Mouse (Mus musculus) layer of hippocampus, adult 8-10 months (tissue): Measurements from ENCODE around the gene Pde3a. TPM values are rescaled to one million over a fixed set of nuclear protein-coding genes. Genes with fewer than 3 reads are reported as not detected.

Experiments used
- DNase-seq, 2 experiments: peaks; one replicate each; pipeline ENCODE4 v3.0.0; 2022; ENCODE audit warnings: low spot score in 2 of 2
- total RNA-seq, 4 experiments: library from RNA; stranded (reverse); gene quantifications; 2 replicates each; pipeline ENCODE4 v1.2.4; 2022

Pde3a gene
- total RNA-seq, 4 experiments from 2014 or later, result 1.8 to 3.1 (median 2.3) TPM

DNA sequence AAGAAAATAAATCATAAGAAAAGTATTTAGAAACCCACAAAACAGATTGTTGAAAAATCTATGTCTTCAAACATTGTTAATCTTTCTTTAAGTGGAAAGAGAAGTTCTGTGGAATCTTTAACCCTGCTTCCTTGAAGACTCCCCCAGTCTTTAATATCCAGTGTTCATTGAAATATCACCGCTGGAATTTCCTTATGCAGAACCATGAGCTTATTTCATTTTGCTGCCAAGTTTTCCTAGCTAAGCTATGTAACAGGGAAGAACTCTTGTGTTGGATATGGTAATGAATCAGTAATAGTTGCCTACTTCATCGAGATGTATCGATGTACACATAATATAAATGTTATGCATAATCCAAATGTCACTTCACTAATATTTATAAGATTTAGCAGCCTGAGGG lies 146.9 kb downstream of the Pde3a start:
- DNase-seq, result no peak

DNA sequence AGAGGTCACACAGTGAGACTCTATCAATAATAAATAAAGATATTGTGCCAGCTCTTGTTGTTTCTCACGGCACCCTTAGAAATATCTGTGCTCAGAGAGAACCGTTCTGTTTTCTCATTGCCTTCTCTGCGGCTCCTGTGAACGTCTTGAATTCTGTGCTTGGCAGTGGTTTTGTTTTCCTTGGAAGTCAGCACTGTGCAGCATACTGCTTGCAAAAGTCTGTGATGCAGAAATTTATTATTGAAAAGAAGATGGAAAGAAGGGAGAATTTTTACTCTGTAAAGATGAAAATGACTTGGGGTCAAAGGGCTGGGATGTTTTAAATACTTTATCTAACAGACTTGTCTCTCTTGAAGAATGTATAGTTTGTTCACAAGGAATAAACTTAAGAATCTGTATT lies 150.3 kb downstream of the Pde3a start:
- no peak for DNase-seq

DNA sequence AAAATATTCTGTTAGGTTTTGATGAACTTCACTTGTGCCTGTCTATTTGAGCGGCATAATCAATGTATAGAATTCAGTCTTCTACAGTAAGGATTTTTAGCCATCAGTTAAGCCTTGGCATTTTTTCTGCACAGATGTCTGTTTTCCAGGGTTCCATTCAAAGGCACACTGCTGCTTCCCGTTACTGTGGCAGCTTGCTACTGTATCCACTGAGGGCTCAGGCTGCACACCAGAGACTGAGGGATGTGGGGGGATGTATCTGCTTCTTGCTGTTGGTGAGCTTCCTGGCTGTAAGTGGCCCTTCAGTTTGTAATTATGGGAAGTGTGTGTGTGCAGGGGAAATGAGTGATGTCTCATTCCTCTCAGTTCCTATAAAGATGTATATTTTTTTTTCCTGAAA lies 154.9 kb downstream of the Pde3a start:
- DNase-seq, result no peak

DNA sequence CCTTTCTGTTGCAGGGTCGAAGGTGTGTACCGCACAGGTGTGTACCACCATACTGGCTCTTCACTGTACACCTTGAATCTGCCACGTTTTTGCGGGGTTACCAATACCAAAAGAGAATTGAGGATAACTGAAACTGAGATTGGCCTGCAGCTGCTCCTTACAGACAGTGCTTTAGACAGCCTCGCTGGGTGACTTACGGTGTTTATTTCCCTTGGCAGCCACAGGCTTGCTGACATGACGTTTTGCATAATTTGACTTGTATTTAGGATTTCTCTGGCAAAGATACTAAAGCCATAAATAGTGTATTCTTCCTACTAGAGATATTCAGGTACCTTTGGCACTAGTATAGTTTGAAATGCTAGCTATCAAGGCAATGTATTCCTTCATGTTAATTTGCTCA lies 155.6 kb downstream of the Pde3a start:
- DNase-seq, result no peak

DNA sequence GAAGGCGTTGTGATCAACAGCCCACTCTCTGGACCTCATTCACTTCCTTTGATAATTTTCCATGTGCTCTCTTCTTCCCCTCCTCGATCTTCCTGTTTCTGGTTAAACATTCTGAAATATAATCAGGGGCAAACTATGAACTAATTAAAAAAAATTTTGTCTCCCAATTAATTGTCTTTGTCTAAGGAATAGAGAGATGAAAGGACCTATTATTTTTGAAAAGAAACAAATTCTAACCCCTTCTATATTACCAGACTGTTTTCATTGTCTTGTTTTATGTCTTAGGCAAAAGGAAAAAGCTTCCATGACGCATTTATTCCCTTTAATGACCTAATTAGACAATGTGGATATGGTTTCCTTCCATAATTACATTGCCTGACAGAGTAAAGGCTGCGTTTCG lies 156.4 kb downstream of the Pde3a start:
- no peak for DNase-seq

GRCm38 (mm10) chr6:141408758-141409157 lies 159.7 kb downstream of the Pde3a start:
- no peak for DNase-seq

DNA sequence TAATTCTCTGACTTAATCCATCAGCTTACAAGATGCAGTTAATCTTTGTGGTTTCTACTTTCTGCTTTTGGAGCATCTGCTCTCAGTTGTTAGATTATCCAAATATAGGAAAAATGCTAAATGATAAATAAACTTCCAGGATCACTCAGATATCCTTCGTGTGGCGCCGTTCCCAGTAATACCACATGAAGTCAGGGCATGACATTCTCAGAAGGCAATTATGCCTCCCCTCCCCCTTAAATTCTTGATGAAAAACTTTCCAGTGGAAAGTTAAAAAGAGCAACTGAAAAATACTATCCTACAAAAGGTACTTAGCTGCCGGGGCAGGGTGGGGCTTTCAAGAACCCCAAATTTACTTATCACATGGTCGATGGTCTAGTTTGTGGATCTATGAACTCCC lies 161.8 kb downstream of the Pde3a start:
- no peak for DNase-seq

- DNase-seq, result no peak
Measured at GRCm38 (mm10) chr6:141425114-141425513, 176.0 kb downstream of the Pde3a start.

- DNase-seq, result no peak
Measured at GRCm38 (mm10) chr6:141428587-141428986, 179.5 kb downstream of the Pde3a start.

GRCm38 (mm10) chr6:141430134-141430533 lies 181.1 kb downstream of the Pde3a start:
- DNase-seq, result no peak

- no peak for DNase-seq
Measured at GRCm38 (mm10) chr6:141432271-141432974, 183.4 kb downstream of the Pde3a start.

DNA sequence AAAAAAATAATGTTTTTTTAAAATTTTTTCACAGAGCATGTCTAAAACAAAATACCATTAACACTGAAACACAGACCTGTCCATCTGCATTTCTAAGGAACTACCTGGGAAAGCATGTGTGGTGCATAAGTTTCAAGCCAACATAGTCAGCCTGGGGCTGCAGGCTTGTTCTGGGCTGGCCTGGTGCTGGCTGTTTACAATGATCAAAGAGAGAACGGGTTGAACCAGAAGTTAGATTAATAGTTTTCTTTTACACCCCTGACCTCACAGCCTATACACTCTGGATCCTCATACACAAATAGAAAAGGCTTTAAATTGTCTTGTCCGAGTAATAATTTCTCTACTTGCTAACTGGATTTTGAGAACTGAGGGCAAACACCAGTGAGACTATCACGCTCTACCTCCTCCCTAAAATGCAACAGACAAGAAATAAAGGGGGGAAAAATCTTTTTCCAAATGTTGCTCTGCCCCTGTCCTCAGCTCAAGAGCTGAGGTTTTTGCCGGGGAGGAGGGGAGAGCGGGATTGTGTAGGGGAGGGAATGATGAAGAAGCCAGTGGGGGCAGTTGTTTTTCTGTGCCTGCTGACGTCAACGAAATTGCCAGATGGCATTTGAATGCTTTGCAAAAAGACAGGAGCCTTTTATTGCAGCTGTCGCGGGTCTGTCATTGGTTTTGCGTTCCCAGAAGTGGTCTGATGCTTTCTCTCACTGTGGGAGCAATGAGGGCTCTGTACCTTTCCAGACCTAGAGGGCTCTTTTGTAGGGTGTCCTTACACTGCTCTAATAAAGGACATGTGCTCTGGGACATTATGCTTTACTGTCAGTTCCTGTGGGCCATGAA lies 185.1 kb downstream of the Pde3a start:
- peak; percentile 69 for DNase-seq

- DNase-seq, result no peak
Measured at GRCm38 (mm10) chr6:141435160-141435559, 186.1 kb downstream of the Pde3a start.

DNA sequence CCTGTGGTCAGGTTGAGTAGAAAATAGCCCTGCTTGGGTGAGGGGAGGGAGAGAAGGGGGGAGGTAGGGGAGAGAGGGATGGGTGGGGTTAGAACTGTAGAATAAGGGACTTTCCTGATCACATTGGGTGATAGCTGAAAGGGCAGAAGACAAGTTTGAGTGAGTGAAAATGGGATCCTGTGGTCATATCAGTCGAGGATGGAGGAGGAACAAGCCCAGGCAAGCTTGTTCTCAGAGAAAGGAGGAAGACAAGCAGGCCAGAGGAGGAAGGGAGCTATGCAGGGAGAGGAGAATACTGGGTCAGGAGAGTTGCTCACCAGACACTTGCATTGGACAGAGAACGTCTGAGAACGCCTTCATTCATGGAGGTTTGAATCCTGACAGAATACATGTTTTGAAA lies 190.9 kb downstream of the Pde3a start:
- DNase-seq, result no peak

DNA sequence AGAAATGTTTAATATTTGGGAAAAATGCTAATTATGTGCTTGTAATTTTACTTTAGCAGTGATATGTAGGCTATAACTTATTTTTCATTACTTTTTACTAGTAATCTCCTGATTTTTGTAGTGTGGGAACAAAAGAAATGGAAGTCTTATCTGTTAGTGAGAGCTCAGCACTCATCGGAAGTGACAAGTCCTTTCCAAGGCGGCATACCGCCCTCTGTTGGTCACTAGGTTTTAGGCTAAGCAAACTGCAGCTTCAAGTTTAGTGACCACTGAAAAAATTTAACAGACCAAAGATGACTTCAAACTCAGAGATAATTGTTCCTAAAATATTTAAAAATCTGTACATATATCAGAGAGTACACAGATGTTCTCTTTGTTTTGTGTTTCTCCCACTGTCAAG lies 198.5 kb downstream of the Pde3a start:
- peak; percentile 23 to 71 for DNase-seq

DNA sequence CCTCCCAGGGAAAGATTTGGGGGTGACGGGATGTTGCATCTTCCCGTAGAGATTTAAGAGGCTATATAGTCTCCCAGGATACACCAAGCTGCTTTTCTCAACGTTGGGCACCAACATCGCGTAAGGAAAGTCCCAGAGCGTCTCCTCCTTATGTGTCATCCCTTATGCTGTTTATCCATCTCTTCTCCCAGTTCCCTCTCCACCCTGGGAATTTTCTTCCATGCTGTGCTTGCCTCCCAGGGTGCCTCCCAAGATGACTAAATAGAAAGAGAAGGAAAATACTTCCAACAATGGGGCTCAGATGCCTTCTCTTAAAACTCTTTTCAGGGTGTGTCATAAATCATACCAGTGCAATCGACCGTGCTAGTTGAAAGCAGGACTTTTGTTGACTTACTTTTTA lies 199.8 kb downstream of the Pde3a start:
- DNase-seq, result no peak

DNA sequence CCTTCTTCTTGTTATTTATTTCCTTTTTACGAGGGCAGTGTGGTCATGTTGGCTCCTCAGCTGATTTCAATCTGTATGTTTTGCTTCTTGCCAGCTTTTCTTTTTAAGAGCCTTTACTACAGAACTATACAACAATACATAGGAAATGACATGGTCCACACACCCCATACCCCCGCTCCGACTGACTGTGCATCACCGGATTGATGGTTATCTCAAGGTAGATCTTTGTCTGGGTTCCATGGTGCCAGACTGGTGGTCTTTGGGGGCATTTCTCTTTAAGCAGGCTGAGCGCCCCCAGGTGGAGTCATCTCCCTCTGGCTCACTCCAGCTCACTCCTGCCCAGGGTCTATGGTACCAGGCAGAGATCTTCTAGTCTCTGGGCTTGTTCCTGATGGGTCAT lies 206.3 kb downstream of the Pde3a start:
- DNase-seq, result no peak

GRCm38 (mm10) chr6:141456591-141456990 lies 207.5 kb downstream of the Pde3a start:
- DNase-seq, result no peak

DNA sequence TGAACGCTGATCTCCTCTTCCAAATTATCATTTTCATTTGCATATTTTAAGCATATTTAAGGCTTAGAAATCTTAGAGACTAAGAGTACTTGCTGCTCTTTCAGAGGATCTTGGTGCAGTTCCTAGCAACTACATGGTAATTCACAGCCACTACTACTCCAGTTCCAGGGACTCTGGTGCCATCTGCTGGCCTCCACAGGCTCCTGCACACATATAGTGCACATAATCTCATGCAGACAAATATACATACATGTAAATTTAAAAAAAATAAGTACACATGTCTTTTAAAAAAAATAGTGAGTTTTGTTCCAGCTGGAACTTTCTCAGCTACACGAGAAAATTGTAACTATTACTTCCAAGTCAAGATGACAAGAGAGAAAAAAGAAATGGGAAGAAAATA lies 221.2 kb downstream of the Pde3a start:
- DNase-seq, result no peak

DNA sequence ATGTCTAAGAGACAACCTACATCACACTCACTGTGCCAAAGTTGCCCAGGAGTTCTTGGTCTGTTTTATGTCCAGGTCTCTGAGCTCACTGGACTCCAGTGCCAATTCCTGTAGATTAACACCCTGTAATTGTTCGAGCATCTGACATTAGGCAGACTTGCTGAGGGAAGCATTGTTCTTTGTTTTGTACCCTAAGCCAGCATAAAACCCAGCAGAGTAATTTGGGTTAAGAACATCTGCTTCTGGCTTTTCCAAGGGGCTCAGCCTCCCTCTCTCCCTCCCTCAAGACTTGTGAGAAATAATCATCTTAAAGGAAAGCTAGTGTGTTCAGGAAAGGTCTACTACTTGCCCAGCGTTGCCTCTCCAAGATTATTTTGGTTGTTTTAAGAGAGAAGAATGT lies 225.2 kb downstream of the Pde3a start:
- DNase-seq, result no peak

DNA sequence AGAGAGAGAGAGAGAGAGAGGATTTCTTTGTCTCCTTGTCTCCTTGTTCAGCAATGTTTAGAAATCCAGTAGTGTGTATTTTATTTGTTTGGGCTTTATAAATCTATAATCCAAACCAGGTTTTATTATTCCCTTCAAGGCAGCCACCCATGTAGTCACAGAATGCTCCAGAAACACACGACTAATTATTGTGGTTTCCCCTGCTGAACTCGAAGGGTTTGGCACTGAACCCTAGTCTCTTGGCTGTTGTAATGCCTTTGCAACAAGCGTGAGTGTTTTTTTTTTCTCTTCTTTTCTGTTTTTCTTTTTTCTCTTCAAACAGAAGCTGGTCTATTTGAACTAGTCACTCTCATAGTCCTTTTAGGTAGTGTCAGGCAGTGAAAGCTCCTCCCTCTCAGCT lies 225.6 kb downstream of the Pde3a start:
- no peak for DNase-seq

DNA sequence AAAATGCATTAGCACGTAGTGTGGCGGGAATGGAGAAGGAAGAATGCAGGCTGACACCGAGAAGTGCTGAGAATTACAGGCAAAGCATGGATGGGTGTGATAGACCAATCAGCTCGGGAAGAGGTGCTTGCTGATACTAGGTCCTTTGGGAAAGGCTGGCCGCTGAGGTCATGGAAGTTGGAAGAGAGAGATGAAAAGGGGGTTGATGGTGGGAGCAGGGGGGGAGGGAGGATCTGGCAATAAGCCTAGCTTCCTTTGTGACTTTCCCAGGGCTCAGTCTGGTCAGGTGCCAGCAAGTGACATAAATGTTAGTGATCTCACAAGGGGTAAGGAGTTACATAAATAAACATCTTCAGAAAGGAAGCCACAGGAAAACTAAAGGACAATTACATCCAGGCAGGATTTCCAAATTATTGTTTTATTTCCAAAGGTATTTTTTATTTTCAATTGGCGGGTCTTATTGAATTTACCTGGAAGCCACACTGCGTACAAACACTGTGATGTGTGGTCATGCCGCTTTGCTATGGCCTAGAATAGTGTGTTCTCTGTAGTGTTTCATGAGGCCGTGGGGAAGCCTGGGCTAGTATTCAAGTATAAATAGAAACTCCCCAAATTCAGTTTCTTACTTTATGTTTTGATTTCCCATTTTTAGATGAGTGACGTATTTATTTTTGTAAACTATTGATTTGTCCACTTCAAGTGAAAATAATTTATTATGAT lies 236.4 kb downstream of the Pde3a start:
- DNase-seq, result no peak
